Mouse (Mus musculus) right cerebral cortex, postnatal 4 days (tissue): Measurements from ENCODE around the gene Nodal.

ENCODE experiments used
- DNase-seq: peaks from one replicate; pipeline ENCODE4 v3.0.0-alpha.2; 2022

The Nodal gene

GRCm38 (mm10) chr10:61417672-61418071, at the start of gene Nodal:
Gene Nodal (plus strand): TSS chr10:61417972.
- DNase-seq: no peak

- DNase-seq: no peak
These were observed 48.0 kb upstream of the Nodal start for GRCm38 (mm10) chr10:61369755-61370154.

DNA sequence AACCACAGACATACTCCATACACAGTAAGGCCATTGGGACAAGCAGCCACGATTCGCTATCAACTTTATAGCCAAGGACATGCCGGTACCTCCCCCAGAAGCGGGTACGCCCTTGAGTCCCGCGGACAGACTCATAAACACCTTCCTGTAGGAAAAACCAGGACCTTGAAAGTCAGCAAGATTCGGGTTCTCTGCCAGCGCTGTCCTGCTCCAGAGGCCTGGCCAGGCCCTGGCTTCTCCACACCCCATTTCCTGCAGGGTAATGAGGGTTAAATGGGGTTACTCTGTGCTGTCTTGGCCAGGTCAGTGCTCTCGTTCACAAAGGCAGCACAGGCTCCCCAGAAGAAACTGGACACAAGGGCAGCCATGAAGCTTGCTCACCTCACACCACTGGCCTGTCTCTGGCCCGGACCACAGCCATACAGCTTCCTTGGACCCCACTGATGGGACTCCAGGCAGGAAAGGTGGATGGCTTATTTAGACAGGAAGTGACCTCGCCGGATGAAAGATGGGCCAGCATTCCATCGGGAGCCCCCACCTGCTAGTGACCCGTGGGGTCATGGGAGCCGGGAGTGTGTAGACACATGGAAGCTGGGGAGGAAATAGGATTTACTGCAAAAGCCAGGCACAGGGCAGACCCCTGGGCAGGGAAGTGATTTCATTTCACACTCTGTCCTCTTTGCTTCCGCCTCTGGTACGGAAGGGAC, 47.3 kb upstream of the Nodal start:
- DNase-seq: no peak

DNA sequence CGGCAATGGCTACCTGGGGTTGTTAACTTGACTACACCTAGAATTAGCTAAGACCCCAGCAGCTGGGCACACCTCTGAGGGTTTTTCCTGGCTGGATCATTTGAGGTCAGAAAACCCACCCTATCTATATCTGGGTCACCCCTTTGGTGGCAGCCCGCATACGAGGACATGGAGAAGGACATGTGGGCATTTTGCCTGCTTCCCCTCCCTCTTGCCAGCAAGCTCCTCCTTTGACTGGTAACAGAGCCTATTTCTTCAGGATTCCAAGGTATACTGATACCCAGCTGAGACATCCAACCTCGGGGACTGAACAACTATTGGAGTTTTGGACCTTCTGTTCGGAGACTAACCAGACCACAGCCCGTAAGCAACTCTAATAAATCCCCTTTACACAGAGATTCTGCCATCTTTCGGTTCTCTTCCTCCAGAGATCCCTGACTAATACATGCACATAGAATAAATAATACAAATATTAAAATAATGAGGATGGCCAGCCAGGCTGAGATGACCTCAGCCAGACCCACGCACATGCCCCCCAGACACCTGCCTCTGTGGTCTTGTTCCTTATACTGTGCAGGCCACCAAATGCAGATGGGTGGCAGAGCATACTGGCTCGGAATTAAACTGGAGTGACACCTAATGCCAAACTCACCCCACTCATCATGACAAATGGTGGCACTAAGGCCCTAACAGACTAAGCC, 45.7 kb upstream of the Nodal start:
- DNase-seq: no peak

GRCm38 (mm10) chr10:61372585-61372923, 45.2 kb upstream of the Nodal start:
- no peak for DNase-seq

DNA sequence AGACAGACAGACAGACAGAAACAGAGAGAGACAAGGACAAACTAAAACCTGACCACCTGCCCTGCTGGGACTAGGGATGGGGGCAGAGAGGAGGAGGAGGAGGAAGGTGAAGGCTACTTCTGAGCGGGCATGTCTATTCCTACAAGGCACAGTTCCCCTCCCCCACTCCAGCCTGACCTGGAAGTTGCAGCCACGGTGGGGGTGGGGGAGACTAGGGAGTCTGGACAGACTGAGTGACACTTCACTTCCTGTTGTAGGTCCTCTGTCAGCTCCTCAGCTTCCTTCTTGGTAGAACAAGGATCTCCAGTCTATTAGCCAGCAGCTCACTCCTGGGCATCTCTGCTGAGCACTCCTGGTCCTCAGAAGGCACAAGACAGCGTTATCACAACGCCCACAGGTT, 43.7 kb upstream of the Nodal start:
- no peak for DNase-seq

- DNase-seq: no peak
These were observed 42.8 kb upstream of the Nodal start for GRCm38 (mm10) chr10:61374771-61375481.

DNA sequence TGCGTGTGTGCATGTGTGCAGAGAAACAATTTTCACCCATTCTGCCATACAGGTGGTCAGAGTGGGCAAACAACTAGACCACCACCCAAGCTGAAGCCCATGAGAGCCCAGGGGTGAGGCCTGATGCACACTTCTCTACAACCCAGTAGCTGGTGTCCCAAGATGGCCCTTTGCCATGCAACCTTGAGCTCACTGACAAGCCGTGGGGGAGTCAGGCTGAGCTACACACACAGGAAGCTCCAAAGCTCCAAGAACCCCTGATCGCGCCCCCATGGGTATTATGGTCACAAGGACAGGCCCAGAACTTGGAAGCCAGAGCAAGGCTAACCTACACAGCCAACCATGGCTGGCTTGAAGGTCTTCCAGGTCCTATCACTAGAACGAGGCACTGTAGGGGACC, 39.7 kb upstream of the Nodal start:
- DNase-seq: no peak

DNA sequence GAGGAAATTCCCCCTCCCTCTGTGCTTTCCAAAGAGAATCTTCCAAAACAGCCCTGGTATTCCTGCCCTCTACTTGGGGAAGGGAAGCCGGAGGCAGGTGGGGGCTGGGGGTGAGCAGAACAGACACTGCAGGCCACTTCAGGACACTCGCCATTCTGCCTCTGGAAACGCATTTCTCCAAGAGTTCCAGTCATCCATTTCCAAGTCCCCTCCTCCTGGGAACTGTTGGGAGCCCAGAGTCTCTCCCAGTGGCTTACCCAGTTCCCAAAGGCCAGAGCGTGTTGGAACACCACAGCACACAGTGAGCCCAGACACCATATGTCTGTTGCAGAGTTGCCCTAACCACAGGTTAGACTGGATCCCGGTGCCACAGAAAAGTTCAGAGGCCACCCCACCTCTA, 39.1 kb upstream of the Nodal start:
- DNase-seq: no peak

- DNase-seq: no peak
These were observed 38.3 kb upstream of the Nodal start for GRCm38 (mm10) chr10:61379340-61380040.

- DNase-seq: peak; percentile 24
These were observed 37.6 kb upstream of the Nodal start for GRCm38 (mm10) chr10:61380186-61380585.

GRCm38 (mm10) chr10:61381823-61382222, 35.9 kb upstream of the Nodal start:
- no peak for DNase-seq

- DNase-seq: no peak
These were observed 35.5 kb upstream of the Nodal start for GRCm38 (mm10) chr10:61382281-61382731.

DNA sequence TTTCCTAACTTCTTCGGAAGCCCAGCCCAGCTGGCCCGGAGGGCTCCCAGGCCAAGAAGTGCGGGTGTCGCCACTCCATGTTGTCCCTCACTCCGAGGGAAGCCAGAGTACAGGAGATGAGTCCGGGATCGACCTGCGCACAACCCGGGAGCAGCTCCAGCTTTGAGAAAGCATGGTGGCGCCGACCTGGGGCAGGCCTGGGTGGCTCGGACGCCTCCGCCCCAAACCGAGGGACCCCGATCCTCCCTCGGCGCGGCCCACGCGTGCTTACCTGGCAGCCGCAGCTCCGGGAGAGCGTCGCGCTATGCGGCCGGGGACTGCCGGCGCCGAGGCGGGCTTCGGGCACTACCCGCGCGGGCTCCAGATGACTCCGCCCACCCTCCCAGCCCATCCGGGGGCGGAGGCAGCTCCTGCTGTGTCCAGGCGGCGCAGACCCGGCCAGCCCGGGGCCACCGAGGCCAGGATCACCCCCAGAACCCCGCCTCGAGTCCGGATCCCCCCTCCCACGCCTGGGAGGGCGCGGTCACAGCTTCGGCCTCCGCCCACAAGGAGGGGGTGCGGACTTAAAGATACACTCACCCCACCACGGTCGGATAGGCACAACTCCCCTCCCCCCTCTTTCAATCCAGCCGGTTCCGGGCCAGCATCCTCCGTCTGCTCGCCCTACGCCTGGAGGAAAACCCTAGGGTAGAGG, 34.6 kb upstream of the Nodal start, which contains the start of gene Pald1:
TSS of gene Pald1 (minus strand) at position 510 of the 694 bp plus-strand sequence.
- DNase-seq: peak; percentile 55

DNA sequence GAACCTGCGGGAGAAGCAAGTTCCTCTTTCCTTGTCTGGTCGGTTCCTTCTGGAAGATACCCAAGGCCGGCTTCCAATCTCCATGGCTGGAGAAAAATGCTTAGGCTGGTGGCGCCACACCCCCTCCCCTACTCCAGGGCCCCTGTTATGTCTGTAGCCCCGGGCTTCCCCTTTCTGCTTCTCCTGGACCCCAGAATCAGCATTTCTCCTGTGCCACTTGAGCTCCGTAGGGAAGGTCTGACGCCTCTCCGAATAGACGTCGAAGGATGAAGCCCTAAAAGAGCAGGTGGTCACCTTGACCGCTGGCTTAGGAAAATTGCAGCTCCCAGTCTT, 34.1 kb upstream of the Nodal start:
- no peak for DNase-seq

DNA sequence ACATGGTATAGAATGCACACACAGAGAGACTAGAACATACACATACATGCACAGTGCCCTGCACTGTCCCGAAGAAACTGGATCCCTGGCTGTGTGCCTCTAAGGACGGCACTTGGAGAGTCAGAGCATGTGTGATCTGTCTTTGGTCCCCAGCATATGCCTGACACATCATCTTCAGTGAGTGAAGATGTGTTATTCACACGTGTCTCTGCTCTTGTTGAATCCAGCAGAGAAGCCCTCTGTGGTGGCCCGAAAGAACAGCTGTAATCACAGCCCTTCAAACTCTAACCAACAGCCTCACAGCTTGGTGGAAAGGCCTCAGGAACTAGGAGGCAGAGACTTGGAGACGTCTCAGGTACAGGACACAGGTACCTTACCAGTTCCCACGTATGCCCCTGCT, 32.6 kb upstream of the Nodal start:
- no peak for DNase-seq

- DNase-seq: no peak
These were observed 31.5 kb upstream of the Nodal start for GRCm38 (mm10) chr10:61386284-61386683.

DNA sequence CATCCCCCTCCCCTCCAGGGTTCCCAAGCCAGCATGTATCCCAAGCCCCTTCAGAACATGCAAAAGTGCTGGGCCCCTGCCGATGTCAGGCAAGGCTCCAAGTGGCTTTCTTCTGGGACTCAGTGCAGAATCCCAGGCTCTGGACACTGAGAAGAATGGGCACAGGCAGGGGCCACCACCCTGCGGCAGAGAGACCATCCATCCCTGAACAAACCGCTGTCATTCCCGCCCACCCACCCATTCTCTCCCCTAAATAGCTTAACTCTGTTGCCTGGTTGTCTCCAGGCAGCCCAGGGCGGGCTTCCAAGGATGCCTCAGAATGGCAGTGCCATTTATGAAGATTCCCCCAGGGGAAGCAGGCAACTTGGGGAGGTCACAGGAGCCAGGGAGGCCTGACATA, 28.8 kb upstream of the Nodal start:
- DNase-seq: peak; percentile 18

- DNase-seq: no peak
These were observed 27.6 kb upstream of the Nodal start for GRCm38 (mm10) chr10:61390148-61390547.

DNA sequence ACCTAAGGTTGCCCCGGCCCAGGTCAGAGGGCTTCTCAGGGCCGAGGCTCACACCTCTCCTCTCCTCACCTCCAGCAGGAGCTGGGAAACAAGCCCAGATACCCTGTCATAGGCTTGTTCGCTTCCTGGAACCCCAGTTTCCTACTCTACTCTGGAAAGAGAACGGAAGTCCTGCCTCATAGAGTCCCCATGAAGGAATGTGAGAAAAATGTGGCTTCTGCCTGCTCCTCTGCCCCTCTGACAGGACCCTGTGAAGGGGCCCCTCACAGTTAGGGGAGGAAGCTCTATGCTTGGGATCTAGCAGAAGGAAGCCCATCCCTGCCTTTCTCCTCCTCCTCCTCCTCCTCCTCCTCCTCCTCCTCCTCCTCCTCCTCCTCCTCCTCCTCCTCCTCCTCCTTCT, 25.2 kb upstream of the Nodal start:
- DNase-seq: no peak

- DNase-seq: no peak
These were observed 23.2 kb upstream of the Nodal start for GRCm38 (mm10) chr10:61394476-61395136.

DNA sequence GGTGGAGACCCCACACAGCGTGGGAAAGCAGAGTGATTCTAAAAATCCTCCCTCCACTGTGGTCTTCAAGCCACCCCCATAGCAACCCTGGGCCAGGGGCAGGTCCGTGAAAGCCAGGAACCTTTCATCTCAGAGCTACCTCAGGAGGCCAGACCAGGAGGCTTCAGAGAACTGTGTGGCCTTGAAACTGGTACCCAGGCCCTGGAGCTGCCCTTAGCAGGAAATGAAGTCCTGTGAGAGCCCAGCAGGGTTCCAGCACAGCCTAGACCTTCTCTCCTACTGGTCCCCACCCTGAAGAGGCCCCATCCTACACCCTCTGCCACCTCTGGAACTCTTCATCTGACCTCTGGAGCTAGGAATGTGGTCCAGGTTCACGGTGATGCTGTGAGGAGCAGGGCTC, 19.6 kb upstream of the Nodal start:
- DNase-seq: no peak
